Mouse (Mus musculus) erythroblast, embryonic 14.5 days (primary cell): ENCODE measurements around the gene Mustn1. TPM values are rescaled to one million over a fixed set of nuclear protein-coding genes. Genes with fewer than 3 reads are reported as not detected.

Experiments used
- H3K27me3 ChIP-seq: 2 replicates; pipeline ENCODE4 v1.6.1; 2012; ENCODE audit warnings: inconsistent platforms; ENCODE audit not compliant: control insufficient read depth
- H3K36me3 ChIP-seq: 2 replicates; pipeline ENCODE4 v1.6.1; 2012; ENCODE audit warnings: mild to moderate bottlenecking, inconsistent platforms; ENCODE audit not compliant: control insufficient read depth
- H3K4me1 ChIP-seq: 2 replicates; pipeline ENCODE4 v1.6.1; 2012; ENCODE audit warnings: inconsistent platforms; ENCODE audit not compliant: control insufficient read depth
- H3K4me3 ChIP-seq: replicated peaks from 2 replicates; pipeline ENCODE3; 2012; ENCODE audit warnings: moderate library complexity, mild to moderate bottlenecking, inconsistent platforms
- H3K9me3 ChIP-seq: 2 replicates; pipeline ENCODE4 v1.6.1; 2012; ENCODE audit warnings: low read length, inconsistent platforms, mixed read lengths; ENCODE audit not compliant: control insufficient read depth
- GATA1 ChIP-seq: IDR thresholded peaks from 2 replicates; pipeline ENCODE4 v1.6.1; 2012; ENCODE audit warnings: low read length, inconsistent platforms, mixed read lengths
- TAL1 ChIP-seq: IDR thresholded peaks from 3 replicates; pipeline ENCODE4 v1.6.1; 2012; ENCODE audit warnings: low read length, inconsistent platforms, mixed read lengths
- polyA plus RNA-seq: library from polyadenylated mRNA; stranded (reverse); fragments of >175 nt; gene quantifications from 2 replicates; pipeline ENCODE4 v1.2.3, GENCODE M21; 2012

Mustn1 gene
- polyA plus RNA-seq, 1 experiment, result 0.03 TPM

DNA sequence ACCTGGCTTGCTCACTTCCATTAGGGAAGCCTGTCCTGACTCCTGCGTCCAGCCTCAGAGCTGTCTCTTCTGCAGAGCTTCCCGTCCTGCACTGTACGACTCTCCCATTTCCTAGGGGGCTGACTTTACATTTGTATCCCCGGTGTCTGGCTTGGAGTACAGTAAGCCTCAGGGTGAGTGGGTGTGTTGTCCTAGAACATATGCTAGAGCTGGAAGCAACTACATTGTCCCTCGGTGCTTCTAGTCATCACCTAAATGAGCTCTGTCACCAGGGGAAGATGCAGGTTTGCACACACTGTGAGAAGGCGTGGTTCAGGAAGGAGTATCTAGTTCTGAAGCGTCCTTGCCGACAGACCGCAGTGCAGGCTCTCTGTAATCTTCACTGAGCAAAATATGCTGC is 16.6 kb upstream of the Mustn1 start:
- H3K4me3 ChIP-seq, result no peak overlapping the region
- H3K27me3 ChIP-seq, result no peaks in the 10 kb centered on the region
- TF ChIP-seq TAL1 (no peak), GATA1 (no peak)
- no peaks in the 10 kb centered on the region; the same call in 1 of the 2 replicates for H3K4me1 ChIP-seq
- H3K9me3 ChIP-seq, result no peaks in the 10 kb centered on the region
- H3K36me3 ChIP-seq, result peaks cover 34% of the 10 kb centered on the region

- Histone ChIP-seq H3K36me3 (peaks cover 43% of the 10 kb centered on the region), H3K4me3 (no peak overlapping the region), H3K27me3 (no peaks in the 10 kb centered on the region), H3K9me3 (no peaks in the 10 kb centered on the region), H3K4me1 (no peaks in the 10 kb centered on the region; the same call in 1 of the 2 replicates)
- no peak for TF ChIP-seq TAL1
- no peak for TF ChIP-seq GATA1
These were observed 13.7 kb upstream of the Mustn1 start for GRCm38 (mm10) chr14:30865311-30865710.

GRCm38 (mm10) chr14:30867042-30867441 is 12.0 kb upstream of the Mustn1 start:
- Histone ChIP-seq H3K9me3 (no peaks in the 10 kb centered on the region), H3K36me3 (peaks cover 50% of the 10 kb centered on the region), H3K27me3 (no peaks in the 10 kb centered on the region), H3K4me3 (no peak overlapping the region), H3K4me1 (no peaks in the 10 kb centered on the region; the same call in 1 of the 2 replicates)
- TF ChIP-seq GATA1 (no peak), TAL1 (no peak)

- Histone ChIP-seq H3K4me3 (no peak overlapping the region), H3K27me3 (no peaks in the 10 kb centered on the region), H3K4me1 (no peaks in the 10 kb centered on the region; the same call in 1 of the 2 replicates), H3K9me3 (no peaks in the 10 kb centered on the region), H3K36me3 (peaks cover 62% of the 10 kb centered on the region)
- TF ChIP-seq GATA1 (no peak), TAL1 (no peak)
These were observed 10.2 kb upstream of the Mustn1 start for GRCm38 (mm10) chr14:30868826-30869225.

DNA sequence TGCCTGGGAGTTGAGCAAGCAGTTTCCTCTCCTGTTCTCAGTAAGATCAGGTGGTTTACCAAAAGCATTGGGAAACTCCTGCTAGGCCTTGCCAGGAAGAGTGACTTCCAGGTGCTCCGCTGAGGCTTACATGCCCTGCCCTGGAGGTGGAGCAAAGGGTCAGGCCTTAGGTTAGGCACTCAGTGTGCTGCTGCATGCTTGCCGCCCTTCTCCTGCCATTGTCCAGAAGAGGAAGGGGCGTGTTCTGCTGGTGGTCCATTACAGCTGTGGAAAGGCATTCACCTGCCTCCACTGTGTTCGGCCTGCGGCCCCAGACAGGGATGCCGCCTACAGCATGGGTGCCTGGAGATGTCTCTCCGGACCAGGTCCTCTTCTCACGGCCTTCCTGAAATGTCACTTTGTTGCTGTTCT is 9.6 kb upstream of the Mustn1 start:
- TF ChIP-seq TAL1 (no peak), GATA1 (no peak)
- H3K27me3 ChIP-seq, result no peaks in the 10 kb centered on the region
- no peak overlapping the region for H3K4me3 ChIP-seq
- peaks cover 65% of the 10 kb centered on the region for H3K36me3 ChIP-seq
- H3K4me1 ChIP-seq, result peaks cover 1% of the 10 kb centered on the region
- H3K9me3 ChIP-seq, result no peaks in the 10 kb centered on the region

DNA sequence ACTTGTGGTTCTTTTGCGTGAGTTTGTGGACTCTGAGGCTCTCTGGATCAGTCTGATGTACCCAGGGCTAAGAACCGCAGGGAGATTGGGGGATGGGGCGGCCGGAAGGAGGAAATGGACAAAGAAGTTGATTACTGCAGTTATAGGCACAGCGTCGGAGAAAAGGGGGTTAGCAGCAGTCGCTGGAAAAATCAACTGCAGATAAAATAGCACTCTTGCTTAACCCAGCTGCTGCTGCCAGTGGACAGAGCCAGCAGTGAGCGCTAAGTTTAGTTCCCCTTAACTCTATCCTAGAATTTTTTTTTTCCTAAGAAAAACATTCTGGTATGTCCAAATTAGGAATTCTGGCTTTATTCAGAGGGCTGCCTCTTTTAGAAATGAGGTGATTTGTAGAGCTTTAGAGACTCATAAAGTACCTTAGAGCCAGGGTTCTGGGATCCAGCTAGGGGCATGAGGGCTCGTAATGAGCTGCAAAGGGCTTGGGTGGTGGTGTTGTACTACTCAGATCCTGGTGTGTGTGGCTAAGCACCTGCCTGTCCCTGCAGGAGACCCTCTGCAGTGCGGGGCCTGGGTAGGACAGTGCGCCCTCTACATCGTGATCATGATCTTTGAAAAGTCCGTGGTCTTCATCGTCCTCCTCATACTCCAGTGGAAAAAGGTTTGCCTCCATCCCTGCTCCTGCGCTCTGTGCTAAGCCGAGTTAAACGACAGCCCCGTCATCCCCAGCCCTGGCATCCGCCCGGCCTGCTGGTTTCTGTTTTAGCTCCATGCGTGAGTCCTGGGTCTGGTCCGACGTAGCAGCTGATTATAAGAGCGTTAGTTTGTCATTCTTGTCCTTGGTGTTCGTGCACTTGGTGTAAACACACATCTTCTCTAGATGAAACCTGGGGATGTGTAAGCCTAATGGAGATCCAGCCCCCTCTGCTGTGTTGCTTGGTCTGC is 8.5 kb upstream of the Mustn1 start:
- Histone ChIP-seq H3K4me1 (peaks cover 9% of the 10 kb centered on the region), H3K4me3 (no peak overlapping the region)

GRCm38 (mm10) chr14:30874095-30874700 is 4.8 kb upstream of the Mustn1 start:
- no peak overlapping the region for H3K4me3 ChIP-seq
- TF ChIP-seq TAL1 (no peak), GATA1 (no peak)
- peaks cover 55% of the 10 kb centered on the region for H3K36me3 ChIP-seq
- H3K9me3 ChIP-seq, result no peaks in the 10 kb centered on the region
- no peaks in the 10 kb centered on the region for H3K27me3 ChIP-seq
- peaks cover 15% of the 10 kb centered on the region for H3K4me1 ChIP-seq

More for the DNA sequence above, 8.5 kb upstream of the Mustn1 start:
- H3K27me3 ChIP-seq, result no peaks in the 10 kb centered on the region
- no peaks in the 10 kb centered on the region for H3K9me3 ChIP-seq
- TF ChIP-seq TAL1 (no peak), GATA1 (no peak)
- peaks cover 62% of the 10 kb centered on the region for H3K36me3 ChIP-seq

DNA sequence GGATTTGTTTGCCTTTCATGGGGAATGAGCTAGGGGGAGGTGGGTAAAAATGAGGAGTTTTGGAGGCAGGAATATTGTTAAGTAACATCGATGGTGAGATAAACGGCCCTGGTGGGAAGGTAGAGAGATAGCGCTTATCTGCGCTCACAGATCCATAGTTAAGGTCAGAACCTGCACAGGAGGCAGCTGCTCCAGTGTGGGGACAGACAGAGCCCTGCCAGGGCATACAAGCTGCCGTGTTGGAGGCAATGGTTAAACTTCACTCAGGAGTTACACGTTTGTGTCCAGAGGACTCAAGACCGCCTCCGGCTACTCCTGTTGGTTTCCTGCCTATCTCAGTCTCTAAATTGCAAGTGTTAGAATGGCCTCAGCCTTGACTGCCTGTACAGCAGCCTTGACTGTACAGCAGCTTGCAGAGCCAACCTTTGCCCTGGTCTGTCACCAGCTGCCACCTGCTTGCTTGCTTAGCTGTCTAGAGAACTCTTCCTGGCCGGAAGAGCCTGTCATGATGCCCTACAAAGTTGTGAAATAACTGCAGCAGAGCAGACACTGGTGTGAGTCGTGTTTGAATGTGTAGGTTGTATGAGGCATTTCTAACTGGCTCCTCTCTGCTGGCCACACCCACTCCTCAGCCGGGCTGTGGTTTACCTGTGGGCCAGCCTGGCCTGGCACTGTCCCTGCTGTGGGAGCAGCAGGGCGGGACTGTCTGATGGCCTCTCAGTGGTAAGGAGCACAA is 3.7 kb upstream of the Mustn1 start:
- Histone ChIP-seq H3K27me3 (no peaks in the 10 kb centered on the region), H3K36me3 (peaks cover 52% of the 10 kb centered on the region)

More for the DNA sequence above, 3.7 kb upstream of the Mustn1 start:
- H3K4me3 ChIP-seq, result no peak overlapping the region
- TF ChIP-seq GATA1 (no peak), TAL1 (no peak)
- H3K4me1 ChIP-seq, result peaks cover 15% of the 10 kb centered on the region
- H3K9me3 ChIP-seq, result no peaks in the 10 kb centered on the region
